Mouse (Mus musculus) lung, postnatal 0 days (tissue): Measurements from ENCODE around the gene Tbc1d16.

ENCODE experiments used
- CTCF ChIP-seq: IDR thresholded peaks from 2 replicates; pipeline ENCODE4 v1.5.1; 2016; ENCODE audit warnings: antibody characterized with exemption, mild to moderate bottlenecking
- EP300 ChIP-seq: IDR thresholded peaks from 2 replicates; pipeline ENCODE4 v1.6.1; 2016; ENCODE audit warnings: antibody characterized with exemption, mild to moderate bottlenecking, control low read depth

DNA sequence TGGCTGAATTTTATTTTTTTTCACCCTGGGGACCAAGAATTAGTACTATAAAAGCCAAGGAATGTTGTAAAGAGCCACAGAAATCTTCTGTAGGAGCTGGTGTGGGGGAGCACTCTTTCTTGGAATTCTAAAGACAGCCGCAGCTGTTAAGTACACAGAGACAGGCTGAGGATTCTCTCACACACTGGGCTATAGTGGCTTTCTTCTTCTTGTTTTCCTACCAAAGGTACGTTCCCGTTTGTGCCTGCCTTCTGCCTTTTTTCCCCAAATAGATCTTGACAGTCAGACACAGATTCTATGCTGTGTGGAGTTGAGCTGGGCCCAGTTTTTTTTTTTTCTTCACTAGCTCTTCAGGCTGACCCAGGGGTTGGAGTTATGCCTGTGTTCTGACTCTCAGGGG lies 132.9 kb downstream of the Tbc1d16 start:
- TF ChIP-seq CTCF (no peak), EP300 (no peak)
